Mouse (Mus musculus) testis, adult 2 months (tissue): Measurements from ENCODE around the gene Alox5. TPM values are rescaled to one million over a fixed set of nuclear protein-coding genes. Genes with fewer than 3 reads are reported as not detected.

Experiments
- H3K27ac ChIP-seq: fragments of 200-500 bp; 2 replicates; pipeline ENCODE4 v1.5.1; 2012; ENCODE audit warnings: low read depth, low read length; ENCODE audit not compliant: control insufficient read depth, insufficient read depth
- H3K27me3 ChIP-seq: fragments of 200-500 bp; 2 replicates; pipeline ENCODE4 v1.6.1; 2012; ENCODE audit warnings: mild to moderate bottlenecking, low read length, moderate library complexity; ENCODE audit not compliant: control insufficient read depth, insufficient read depth
- H3K36me3 ChIP-seq: fragments of 200-500 bp; 2 replicates; pipeline ENCODE4 v1.6.1; 2012; ENCODE audit warnings: mild to moderate bottlenecking, low read length; ENCODE audit not compliant: control insufficient read depth, insufficient read depth
- H3K4me1 ChIP-seq: fragments of 200-500 bp; 2 replicates; pipeline ENCODE4 v1.6.1; 2012; ENCODE audit warnings: low read length; ENCODE audit not compliant: control insufficient read depth, insufficient read depth
- H3K4me3 ChIP-seq: fragments of 200-500 bp; 2 replicates; pipeline ENCODE4 v1.5.1; 2012; ENCODE audit warnings: low read depth, mild to moderate bottlenecking, low read length, moderate library complexity, mixed read lengths; ENCODE audit not compliant: control insufficient read depth
- CTCF ChIP-seq: fragments of 200-500 bp; IDR thresholded peaks from 2 replicates; pipeline ENCODE4 v1.5.1; 2012; ENCODE audit warnings: low read depth, mild to moderate bottlenecking, inconsistent platforms, low read length, moderate library complexity; ENCODE audit not compliant: control insufficient read depth, insufficient read depth, insufficient replicate concordance
- POLR2A ChIP-seq: fragments of 200-500 bp; IDR thresholded peaks from 2 replicates; pipeline ENCODE4 v1.6.1; 2012; ENCODE audit warnings: low read depth, mild to moderate bottlenecking, inconsistent platforms, low read length, moderate library complexity; ENCODE audit not compliant: control insufficient read depth
- polyA plus RNA-seq: library from polyadenylated mRNA; depleted of rRNA; stranded (reverse); fragments of >200 nt; gene quantifications from 2 replicates; pipeline ENCODE4 v1.2.3, GENCODE M21; 2012; rRNA removed

Alox5 gene
- polyA plus RNA-seq, 1 experiment: 2.2 TPM

DNA sequence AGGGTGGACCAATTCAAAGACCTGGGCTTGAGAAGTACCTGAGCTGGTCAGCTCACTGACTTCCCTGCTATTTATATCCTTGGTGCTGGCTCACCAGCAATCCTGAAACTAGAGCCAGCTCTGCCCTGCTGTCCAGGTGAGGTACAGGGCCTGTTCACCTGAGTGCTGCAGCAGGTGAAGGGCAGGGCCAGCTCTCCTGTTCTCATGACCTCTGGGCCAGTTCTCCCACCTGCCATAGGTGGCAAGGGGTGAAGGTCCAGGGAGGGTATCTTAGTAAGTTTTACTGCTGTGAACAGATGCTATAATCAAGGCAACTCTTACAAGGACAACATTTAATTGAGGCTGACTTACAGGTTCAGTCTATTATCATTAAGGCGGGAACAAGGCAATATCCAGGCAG is 91.2 kb downstream of the Alox5 start:
- Histone ChIP-seq H3K4me1 (no peaks in the 10 kb centered on the region), H3K36me3 (no peaks in the 10 kb centered on the region), H3K27ac (no peak overlapping the region), H3K27me3 (no peaks in the 10 kb centered on the region), H3K4me3 (no peak overlapping the region)
- TF ChIP-seq POLR2A: no peak
- no peak for TF ChIP-seq CTCF

GRCm38 (mm10) chr6:116367971-116368370 is 93.0 kb downstream of the Alox5 start:
- TF ChIP-seq POLR2A (no peak), CTCF (no peak)
- Histone ChIP-seq H3K4me1 (no peaks in the 10 kb centered on the region), H3K27me3 (no peaks in the 10 kb centered on the region), H3K4me3 (no peak overlapping the region), H3K27ac (no peak overlapping the region), H3K36me3 (no peaks in the 10 kb centered on the region)

GRCm38 (mm10) chr6:116361993-116362392 is 99.0 kb downstream of the Alox5 start:
- TF ChIP-seq CTCF (no peak), POLR2A (no peak)
- Histone ChIP-seq H3K4me1 (no peaks in the 10 kb centered on the region), H3K27ac (no peak overlapping the region), H3K4me3 (no peak overlapping the region), H3K36me3 (no peaks in the 10 kb centered on the region), H3K27me3 (no peaks in the 10 kb centered on the region)

DNA sequence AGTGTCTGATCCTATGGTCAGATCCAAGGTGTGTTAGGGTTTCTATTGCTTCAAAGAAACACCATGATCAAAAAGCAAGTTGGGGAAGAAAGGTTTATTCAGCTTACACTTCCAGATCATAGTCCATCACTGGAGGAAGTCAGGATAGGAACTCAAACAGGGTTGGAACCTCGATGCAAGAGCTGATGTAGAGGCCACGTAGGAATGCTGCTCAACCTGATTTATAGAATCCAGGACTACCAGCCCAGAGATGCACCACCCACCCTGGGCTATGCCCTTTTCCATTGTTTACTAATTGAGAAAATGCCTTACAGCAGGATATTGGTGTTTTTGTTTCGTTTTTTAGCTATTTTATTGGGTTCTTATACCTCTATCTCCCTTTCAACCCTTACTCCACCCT is 99.5 kb downstream of the Alox5 start:
- H3K4me1 ChIP-seq: no peaks in the 10 kb centered on the region
- H3K36me3 ChIP-seq: no peaks in the 10 kb centered on the region
- no peak overlapping the region for H3K4me3 ChIP-seq
- H3K27ac ChIP-seq: no peak overlapping the region
- TF ChIP-seq CTCF (no peak), POLR2A (no peak)
- no peaks in the 10 kb centered on the region for H3K27me3 ChIP-seq

Other genes starting within 250 kb of the Alox5 start
- gene Zfand4, start 197.0 kb downstream of the Alox5 start, polyA plus RNA-seq: 108 and 157 TPM in 2 replicates
- 19.2 and 20.0 TPM in 2 replicates for gene March8, start 123.2 kb downstream of the Alox5 start, polyA plus RNA-seq
- gene Olfr211, start 27.9 kb upstream of the Alox5 start, polyA plus RNA-seq: not detected in 2 replicates
- gene Olfr212, start 45.3 kb upstream of the Alox5 start, polyA plus RNA-seq: 2.5 and 2.9 TPM in 2 replicates
- gene Olfr213, start 77.3 kb upstream of the Alox5 start, polyA plus RNA-seq: not detected in 2 replicates
- gene Gm5580, start 90.0 kb upstream of the Alox5 start, polyA plus RNA-seq: 0.14 TPM in 1 of 2 replicates, not detected in the other
- gene Olfr214, start 93.1 kb upstream of the Alox5 start, polyA plus RNA-seq: not detected in 2 replicates
- 0.59 and 0.89 TPM in 2 replicates for gene Olfr215, start 123.0 kb upstream of the Alox5 start, polyA plus RNA-seq
- gene Zfp422, start 167.8 kb upstream of the Alox5 start, polyA plus RNA-seq: 5.1 and 6.0 TPM in 2 replicates
- gene Depp1, start 189.4 kb upstream of the Alox5 start, polyA plus RNA-seq: 0.20 and 0.28 TPM in 2 replicates
- gene Rassf4, start 212.8 kb upstream of the Alox5 start, polyA plus RNA-seq: 1.2 TPM in 2 replicates